Mouse (Mus musculus) thymus, adult 2 months (tissue): Measurements from ENCODE around the gene Armc9. TPM values are rescaled to one million over a fixed set of nuclear protein-coding genes. Genes with fewer than 3 reads are reported as not detected.

ENCODE experiments used
- DNase-seq: peaks from one replicate; pipeline ENCODE4 v3.0.0; 2021
- H3K27ac ChIP-seq: fragments of 200-500 bp; 2 replicates; pipeline ENCODE4 v1.5.1; 2012; ENCODE audit warnings: low read length, control low read depth; ENCODE audit not compliant: control insufficient read depth, insufficient read depth
- H3K27me3 ChIP-seq: fragments of 200-500 bp; 2 replicates; pipeline ENCODE4 v1.6.1; 2012; ENCODE audit warnings: mild to moderate bottlenecking, low read length, moderate library complexity, mixed read lengths; ENCODE audit not compliant: control insufficient read depth, insufficient read depth
- H3K36me3 ChIP-seq: fragments of 200-500 bp; 2 replicates; pipeline ENCODE4 v1.6.1; 2012; ENCODE audit warnings: mild to moderate bottlenecking, low read length, moderate library complexity; ENCODE audit not compliant: control insufficient read depth, insufficient read depth
- H3K4me1 ChIP-seq: fragments of 200-500 bp; replicated peaks from 2 replicates; pipeline ENCODE4 v1.6.1; 2012; ENCODE audit warnings: low read length; ENCODE audit not compliant: control insufficient read depth, insufficient read depth
- H3K4me3 ChIP-seq: fragments of 200-500 bp; 2 replicates; pipeline ENCODE4 v1.5.1; 2012; ENCODE audit warnings: mild to moderate bottlenecking, low read length, control low read depth, moderate library complexity; ENCODE audit not compliant: control insufficient read depth, insufficient read depth
- CTCF ChIP-seq: fragments of 200-500 bp; IDR thresholded peaks from 2 replicates; pipeline ENCODE4 v1.5.1; 2012; ENCODE audit warnings: mild to moderate bottlenecking, control low read depth, low read length, moderate library complexity, borderline replicate concordance; ENCODE audit not compliant: control insufficient read depth, poor library complexity, insufficient read depth; ENCODE audit errors: extremely low read depth
- POLR2A ChIP-seq: fragments of 200-500 bp; IDR thresholded peaks from 2 replicates; pipeline ENCODE4 v1.6.1; 2012; ENCODE audit warnings: mild to moderate bottlenecking, low read length, control low read depth, moderate library complexity; ENCODE audit not compliant: control insufficient read depth, poor library complexity, insufficient read depth; ENCODE audit errors: extremely low read depth
- WGBS: fragments of 180-500 bp; shearing (Covaris S2); methylation state at CpG from one replicate; pipeline ENCODE4 v1.1.7; 2018; 5-methylcytosine and 5-hydroxymethylcytosine counted together
- polyA plus RNA-seq: library from polyadenylated mRNA; depleted of rRNA; stranded (reverse); fragments of >200 nt; gene quantifications from 2 replicates; pipeline ENCODE4 v1.2.3, GENCODE M21; 2012

Armc9 gene
- polyA plus RNA-seq, 1 experiment: 5.8 TPM

DNA sequence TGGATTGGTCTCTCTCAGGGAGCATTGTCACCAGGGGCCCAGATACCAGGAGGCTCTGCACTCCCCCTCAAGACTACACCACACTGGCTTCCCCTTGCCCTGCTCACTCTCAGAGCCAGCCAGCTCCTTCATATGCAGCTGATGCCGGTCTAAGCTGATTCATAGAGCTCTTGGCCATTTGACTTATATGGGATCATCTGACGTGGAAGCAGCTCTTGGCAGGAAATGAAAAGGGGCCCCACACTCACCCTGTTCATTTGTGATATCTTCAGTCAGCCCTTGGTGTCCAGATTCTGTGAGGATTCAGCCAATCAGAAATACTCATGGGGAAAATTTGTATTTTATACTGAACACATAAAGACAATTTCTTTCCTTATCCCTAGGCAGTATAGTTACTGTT, 86.4 kb downstream of the Armc9 start:
- no peaks in the 10 kb centered on the region for H3K4me1 ChIP-seq
- no peak for DNase-seq
- no peak for TF ChIP-seq POLR2A
- TF ChIP-seq CTCF: no peak
- no peaks in the 10 kb centered on the region for H3K27me3 ChIP-seq
- 62% methylated on average over 2 of the region's 2 CpGs for WGBS
- no peak overlapping the region for H3K4me3 ChIP-seq
- H3K36me3 ChIP-seq: no peaks in the 10 kb centered on the region
- no peak overlapping the region for H3K27ac ChIP-seq

DNA sequence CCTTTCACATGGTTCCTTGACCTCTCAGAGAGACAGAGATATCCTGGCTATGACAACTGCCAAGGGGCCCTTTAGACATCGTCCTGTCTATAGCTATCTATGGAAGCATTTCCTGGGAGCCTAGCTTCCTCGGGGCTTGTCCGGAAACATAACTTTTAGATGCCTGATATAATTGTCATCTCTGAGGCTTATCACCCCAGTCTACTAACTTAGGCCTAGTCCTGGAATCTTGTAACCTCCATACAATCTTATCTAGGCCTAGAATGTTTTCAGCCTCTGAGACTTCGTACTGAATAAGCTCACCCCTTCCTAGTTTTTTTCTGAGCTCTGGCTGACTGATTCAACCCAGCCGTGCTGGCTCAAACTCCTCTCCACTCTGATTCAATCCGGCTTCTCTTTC, 88.9 kb downstream of the Armc9 start:
- WGBS: 93% methylated on average over 6 of the region's 6 CpGs
- TF ChIP-seq CTCF (no peak), POLR2A (no peak)
- no peak for DNase-seq
- Histone ChIP-seq H3K4me3 (no peak overlapping the region), H3K4me1 (no peaks in the 10 kb centered on the region), H3K27me3 (no peaks in the 10 kb centered on the region), H3K27ac (no peak overlapping the region), H3K36me3 (no peaks in the 10 kb centered on the region)

DNA sequence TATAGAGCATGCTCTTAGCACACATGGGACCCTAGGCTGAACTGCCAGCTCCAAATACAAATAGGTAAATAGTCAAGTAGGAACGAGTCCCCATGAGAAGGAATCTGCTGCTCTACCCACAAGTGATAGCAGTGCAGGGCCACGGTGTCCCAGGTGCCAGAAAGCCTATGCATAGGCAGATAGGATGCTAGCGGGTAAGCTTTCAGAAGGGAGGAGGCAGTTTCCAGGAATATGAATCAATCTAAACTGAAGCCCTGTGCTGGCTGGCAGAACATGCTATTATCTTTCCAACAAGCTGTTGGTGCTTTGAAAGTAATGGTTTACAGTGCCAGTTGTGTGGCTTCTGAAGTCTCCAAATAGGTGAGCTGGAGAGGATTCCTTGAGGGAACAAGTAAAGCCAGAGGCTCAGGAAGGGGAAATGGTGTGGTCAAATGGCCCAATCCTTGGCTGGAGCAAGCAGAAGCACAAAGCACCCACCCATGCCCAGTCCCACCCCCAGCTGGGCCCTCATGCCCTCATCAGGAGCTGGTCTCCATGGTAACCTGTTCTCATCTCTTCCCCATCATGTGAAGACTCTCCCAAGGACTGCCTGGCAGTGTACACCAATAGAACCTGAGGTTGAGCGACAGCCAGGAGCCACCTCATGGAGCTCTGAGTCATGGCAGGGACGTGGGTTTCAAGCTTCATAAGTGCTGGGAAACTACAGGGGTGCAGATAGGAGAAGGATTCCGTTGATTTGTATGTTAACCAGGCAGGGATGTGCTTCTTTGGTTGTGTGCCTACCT, 90.9 kb downstream of the Armc9 start:
- 95% methylated on average over 6 of the region's 6 CpGs for WGBS

DNA sequence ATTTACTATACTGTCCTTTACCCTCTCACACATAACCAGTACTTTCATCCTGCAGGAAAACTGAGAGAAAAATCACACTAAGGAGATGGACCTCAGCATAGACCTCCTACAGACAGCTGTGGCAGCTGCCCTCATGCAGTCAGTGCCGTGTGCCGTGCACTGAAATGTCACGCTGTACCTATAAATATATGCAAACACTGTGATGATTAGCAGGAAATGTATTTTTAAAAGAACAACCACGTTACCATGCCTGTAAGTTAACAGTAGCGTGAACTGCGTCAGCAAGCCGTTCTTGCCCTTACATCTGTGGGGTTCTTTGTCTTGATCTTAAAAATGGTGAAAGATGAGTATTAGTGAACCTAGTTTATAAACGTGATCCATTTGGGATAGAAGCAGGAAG, 98.8 kb downstream of the Armc9 start:
- no peak for DNase-seq
- no peaks in the 10 kb centered on the region for H3K27me3 ChIP-seq
- no peaks in the 10 kb centered on the region for H3K36me3 ChIP-seq
- WGBS: 78% methylated on average over 8 of the region's 8 CpGs
- no peaks in the 10 kb centered on the region for H3K4me1 ChIP-seq
- H3K4me3 ChIP-seq: no peak overlapping the region
- no peak for TF ChIP-seq POLR2A
- TF ChIP-seq CTCF: no peak
- H3K27ac ChIP-seq: no peak overlapping the region

More for the DNA sequence above, 90.9 kb downstream of the Armc9 start:
- no peaks in the 10 kb centered on the region for H3K36me3 ChIP-seq
- TF ChIP-seq CTCF (no peak), POLR2A (no peak)
- no peaks in the 10 kb centered on the region for H3K4me1 ChIP-seq
- no peaks in the 10 kb centered on the region for H3K27me3 ChIP-seq
- H3K27ac ChIP-seq: no peak overlapping the region
- H3K4me3 ChIP-seq: no peak overlapping the region
- no peak for DNase-seq

DNA sequence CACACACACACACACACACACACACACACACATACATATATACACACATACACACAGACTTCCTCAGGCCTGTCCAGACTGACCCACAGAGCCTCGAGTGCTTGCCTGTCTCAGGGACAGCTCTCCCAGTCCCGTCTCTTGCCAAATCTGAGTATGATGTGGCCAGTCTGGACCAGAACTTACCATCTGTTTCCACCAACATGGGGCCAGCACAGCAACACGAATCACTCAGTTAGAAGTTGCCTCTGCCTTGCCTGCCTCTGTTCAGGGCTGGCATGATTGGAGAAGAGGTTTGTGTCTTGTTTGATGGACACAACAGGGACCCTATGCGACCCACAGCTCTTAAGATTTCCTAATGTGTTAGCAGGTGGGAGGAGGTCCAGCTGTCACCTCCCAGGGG, 101.7 kb downstream of the Armc9 start:
- no peak for TF ChIP-seq POLR2A
- TF ChIP-seq CTCF: no peak
- H3K27ac ChIP-seq: no peak overlapping the region
- H3K4me3 ChIP-seq: no peak overlapping the region
- H3K36me3 ChIP-seq: no peaks in the 10 kb centered on the region
- WGBS: 86% methylated on average over 4 of the region's 4 CpGs
- no peaks in the 10 kb centered on the region for H3K4me1 ChIP-seq
- H3K27me3 ChIP-seq: no peaks in the 10 kb centered on the region
- no peak for DNase-seq

DNA sequence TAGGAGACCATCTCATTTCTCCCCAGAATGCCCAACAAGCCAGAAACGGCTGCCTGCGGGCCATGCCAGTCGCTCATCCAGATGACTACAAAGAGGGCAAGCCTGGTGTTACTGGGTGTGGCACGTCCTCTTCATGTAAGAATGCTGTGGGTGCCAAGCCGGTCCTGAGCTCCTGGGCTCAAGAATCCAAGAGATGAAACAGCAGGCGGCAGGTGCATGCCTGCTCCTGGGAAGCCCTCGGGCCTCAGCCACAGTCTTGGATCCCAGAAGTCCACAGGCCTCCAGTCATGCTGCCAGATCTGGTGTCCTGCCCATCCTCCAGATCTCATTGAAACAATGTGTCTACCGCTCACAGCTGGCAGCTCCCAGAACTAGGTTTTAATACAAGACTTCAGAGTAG, 102.6 kb downstream of the Armc9 start:
- no peak overlapping the region for H3K27ac ChIP-seq
- no peaks in the 10 kb centered on the region for H3K36me3 ChIP-seq
- H3K27me3 ChIP-seq: no peaks in the 10 kb centered on the region
- no peak overlapping the region for H3K4me3 ChIP-seq
- no peak for DNase-seq
- 96% methylated on average over 8 of the region's 8 CpGs for WGBS
- no peak for TF ChIP-seq POLR2A
- TF ChIP-seq CTCF: no peak
- H3K4me1 ChIP-seq: no peaks in the 10 kb centered on the region
